Mouse (Mus musculus) G1E (cell line): ENCODE measurements around the gene Otud1.

Experiments
- CTCF ChIP-seq: IDR thresholded peaks from 2 replicates; pipeline ENCODE4 v1.5.1; 2012; ENCODE audit warnings: low read depth, low read length, inconsistent platforms, mixed read lengths
- GATA1 ChIP-seq: IDR thresholded peaks from 2 replicates; pipeline ENCODE4 v1.6.1; 2012; ENCODE audit warnings: borderline replicate concordance, low read length, inconsistent platforms, mixed read lengths
- GATA2 ChIP-seq: IDR thresholded peaks from 2 replicates; pipeline ENCODE4 v1.6.1; 2012; ENCODE audit warnings: low read depth, low read length, inconsistent platforms, borderline replicate concordance
- POLR2AphosphoS5 ChIP-seq: IDR thresholded peaks from 2 replicates; pipeline ENCODE4 v1.6.1; 2012; ENCODE audit warnings: low read depth, low read length, inconsistent platforms; ENCODE audit not compliant: insufficient replicate concordance
- TAL1 ChIP-seq: conservative IDR thresholded peaks from 2 replicates; pipeline ENCODE4 v1.6.1; 2012; ENCODE audit warnings: low read depth, low read length, inconsistent platforms, mixed read lengths

GRCm38 (mm10) chr2:19608410-19609073 is 49.0 kb upstream of the Otud1 start:
- TF ChIP-seq POLR2AphosphoS5 (no peak), CTCF (no peak), GATA1 (no peak), TAL1 (no peak), GATA2 (no peak)
